Mouse (Mus musculus): Measurements from ENCODE around the gene Vmn1r7. TPM values are rescaled to one million over a fixed set of nuclear protein-coding genes. Genes with fewer than 3 reads are reported as not detected.

The Vmn1r7 gene
- polyA plus RNA-seq (2015; fragmentation: Nextera tagmentation; extraction: Ambion mirVana), result not detected in 2 replicates

GRCm38 (mm10) chr6:57025224-57025623 lies at the start of gene Vmn1r7:
TSS of gene Vmn1r7 (minus strand) at chr6:57025324.

GRCm38 (mm10) chr6:57066487-57066886 lies 41.4 kb upstream of the Vmn1r7 start, which contains the start of gene Vmn1r9:
TSS of gene Vmn1r9 (plus strand) at chr6:57066787.

GRCm38 (mm10) chr6:57031984-57032383 lies 6.9 kb upstream of the Vmn1r7 start, which contains the start of gene Vmn1r8:
TSS of gene Vmn1r8 (plus strand) at chr6:57032284.

GRCm38 (mm10) chr6:56996943-56997342 lies 28.2 kb downstream of the Vmn1r7 start, which contains the start of gene Vmn1r6:
TSS of gene Vmn1r6 (plus strand) at chr6:56997243.

Other genes with a start within 250 kb of the Vmn1r7 start
- 15.0 and 15.1 TPM in 2 replicates for gene Kbtbd2, start 227.5 kb downstream of the Vmn1r7 start, polyA plus RNA-seq (2015; fragmentation: Nextera tagmentation; extraction: Ambion mirVana)
- 27.9 and 33.6 TPM in 2 replicates for gene Fkbp9, start 193.3 kb downstream of the Vmn1r7 start, polyA plus RNA-seq (2015; fragmentation: Nextera tagmentation; extraction: Ambion mirVana)
- 214 and 265 TPM in 2 replicates for gene Nt5c3, start 101.4 kb downstream of the Vmn1r7 start, polyA plus RNA-seq (2015; fragmentation: Nextera tagmentation; extraction: Ambion mirVana)
- 0.38 and 0.41 TPM in 2 replicates for gene Vmn1r4, start 101.3 kb downstream of the Vmn1r7 start, polyA plus RNA-seq (2015; fragmentation: Nextera tagmentation; extraction: Ambion mirVana)
- gene Vmn1r5, start 55.1 kb downstream of the Vmn1r7 start, polyA plus RNA-seq (2015; fragmentation: Nextera tagmentation; extraction: Ambion mirVana), result 0.05 TPM in 1 of 2 replicates, not detected in the other
- not detected in 2 replicates for gene Vmn1r6, start 28.1 kb downstream of the Vmn1r7 start, polyA plus RNA-seq (2015; fragmentation: Nextera tagmentation; extraction: Ambion mirVana)
- not detected in 2 replicates for gene Vmn1r8, start 7.0 kb upstream of the Vmn1r7 start, polyA plus RNA-seq (2015; fragmentation: Nextera tagmentation; extraction: Ambion mirVana)
- gene Vmn1r9, start 41.5 kb upstream of the Vmn1r7 start, polyA plus RNA-seq (2015; fragmentation: Nextera tagmentation; extraction: Ambion mirVana), result 0.02 TPM in 1 of 2 replicates, not detected in the other
- gene Vmn1r10, start 84.1 kb upstream of the Vmn1r7 start, polyA plus RNA-seq (2015; fragmentation: Nextera tagmentation; extraction: Ambion mirVana), result not detected in 2 replicates
- not detected in 2 replicates for gene Vmn1r11, start 108.1 kb upstream of the Vmn1r7 start, polyA plus RNA-seq (2015; fragmentation: Nextera tagmentation; extraction: Ambion mirVana)
- gene Vmn1r12, start 131.6 kb upstream of the Vmn1r7 start, polyA plus RNA-seq (2015; fragmentation: Nextera tagmentation; extraction: Ambion mirVana), result not detected in 2 replicates
- gene Vmn1r13, start 178.0 kb upstream of the Vmn1r7 start, polyA plus RNA-seq (2015; fragmentation: Nextera tagmentation; extraction: Ambion mirVana), result not detected in 2 replicates
- gene Vmn1r14, start 206.4 kb upstream of the Vmn1r7 start, polyA plus RNA-seq (2015; fragmentation: Nextera tagmentation; extraction: Ambion mirVana), result not detected in 2 replicates
- gene Vmn1r15, start 232.6 kb upstream of the Vmn1r7 start, polyA plus RNA-seq (2015; fragmentation: Nextera tagmentation; extraction: Ambion mirVana), result not detected in 2 replicates